Mouse (Mus musculus): Measurements from ENCODE around the gene Ccnb2.

The Ccnb2 gene

DNA sequence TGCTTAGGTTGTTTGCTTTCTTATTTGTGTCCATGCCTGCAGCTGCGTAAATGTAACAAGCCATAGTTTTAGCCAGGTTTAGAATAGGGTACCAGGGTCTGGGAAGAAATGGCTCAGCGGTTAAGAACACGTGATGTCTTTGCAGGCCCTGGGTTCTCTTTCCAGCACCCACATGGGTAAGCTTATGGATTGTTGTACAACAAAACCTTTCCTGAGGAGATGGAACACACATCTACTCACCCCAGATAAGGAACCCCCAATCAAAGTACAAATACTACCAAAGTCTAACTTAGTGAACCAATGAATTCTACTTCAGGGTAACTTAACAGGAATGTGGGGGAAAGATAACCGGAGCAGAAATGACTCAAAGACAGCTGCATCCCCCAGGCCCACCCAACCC, 36.9 kb downstream of the Ccnb2 start:
- DNase-seq (ENCODE audit: low read depth, low spot score) = no peak

GRCm38 (mm10) chr9:70383750-70384149, 37.6 kb downstream of the Ccnb2 start:
- no peak for DNase-seq (ENCODE audit: low read depth, low spot score)

GRCm38 (mm10) chr9:70382091-70382490, 39.3 kb downstream of the Ccnb2 start:
- no peak for DNase-seq (ENCODE audit: low read depth, low spot score)

- no peak for DNase-seq (ENCODE audit: low read depth, low spot score)
Observed at GRCm38 (mm10) chr9:70379502-70380467, 41.6 kb downstream of the Ccnb2 start.

DNA sequence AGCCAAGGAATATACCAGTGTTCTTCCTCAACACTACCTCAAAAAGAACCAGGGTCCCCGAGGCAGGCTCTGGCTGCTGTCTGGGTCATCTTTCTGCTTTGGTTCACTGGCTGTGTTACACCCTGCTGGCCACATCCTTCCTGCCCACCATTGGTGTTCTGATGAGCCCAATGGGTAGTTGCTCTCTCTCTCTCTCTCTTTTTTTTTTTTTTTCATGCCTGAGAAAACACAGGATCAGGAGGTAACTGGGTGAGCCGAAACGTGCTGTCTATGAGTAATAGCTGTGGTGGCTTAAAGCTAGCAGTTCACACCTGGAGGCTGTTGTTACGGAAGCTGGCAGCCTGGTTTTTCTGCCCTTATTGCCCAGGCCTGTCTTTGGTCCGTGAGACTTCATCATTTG, 49.7 kb downstream of the Ccnb2 start:
- DNase-seq (ENCODE audit: low read depth, low spot score) = no peak

DNA sequence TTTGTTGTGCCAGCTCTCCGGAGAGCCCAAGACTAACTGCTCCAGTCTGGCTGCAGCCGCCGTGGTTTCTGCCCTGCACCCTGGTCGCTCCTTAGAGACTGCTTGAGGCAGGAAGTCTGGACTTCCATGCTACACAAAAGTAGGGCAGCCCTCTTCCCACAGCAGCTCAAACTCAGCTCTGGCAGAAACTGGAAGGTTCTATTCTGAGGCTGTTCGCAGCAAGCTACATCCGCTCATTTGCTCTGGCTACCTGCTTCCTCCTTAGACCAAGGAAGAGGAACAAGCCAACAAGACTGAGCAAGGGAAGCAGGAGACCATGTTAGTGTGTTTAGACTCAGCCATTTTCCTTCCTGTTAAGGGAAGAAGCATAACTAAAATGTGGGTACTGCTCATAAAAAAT, 54.4 kb downstream of the Ccnb2 start:
- no peak for DNase-seq (ENCODE audit: low read depth, low spot score)

DNA sequence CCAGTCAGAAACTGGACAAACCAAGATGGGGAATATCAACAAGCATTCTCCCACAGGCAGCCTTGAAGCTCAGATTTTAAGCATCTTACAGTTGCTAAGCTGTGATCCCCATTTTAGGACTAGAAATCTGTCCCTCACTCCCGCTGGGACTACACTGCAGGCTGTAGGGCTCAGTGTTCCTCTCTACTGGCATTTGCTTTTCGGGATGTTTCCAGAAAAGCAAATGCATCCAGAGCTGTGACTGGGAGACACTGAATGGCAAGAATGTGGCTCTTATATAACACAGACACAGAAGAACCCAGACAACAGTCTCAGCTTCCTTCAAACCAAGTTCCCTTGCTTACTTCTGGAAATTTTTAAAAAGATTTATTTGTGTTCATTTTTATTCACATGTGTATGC, 55.4 kb downstream of the Ccnb2 start:
- DNase-seq (ENCODE audit: low read depth, low spot score) = no peak

DNA sequence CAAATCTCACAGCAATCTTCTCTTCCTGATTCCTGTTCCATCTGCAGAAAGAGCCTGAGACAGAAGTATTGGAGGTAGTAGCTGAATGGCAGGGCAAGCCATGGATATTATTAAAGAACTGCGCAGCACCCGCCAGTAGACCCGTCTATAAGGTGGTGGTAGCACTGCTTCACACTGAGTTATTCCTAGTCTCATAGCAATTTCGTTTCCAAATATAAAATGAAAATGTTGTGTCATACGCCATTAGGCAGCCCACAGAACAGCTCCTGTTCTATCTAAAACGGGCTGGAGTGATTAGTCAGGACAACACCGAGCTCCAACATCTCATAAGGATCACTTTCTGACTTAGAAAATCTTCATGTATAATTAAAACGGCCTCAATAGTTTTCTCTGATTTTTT, 56.6 kb downstream of the Ccnb2 start:
- DNase-seq (ENCODE audit: low read depth, low spot score) = no peak

GRCm38 (mm10) chr9:70359402-70360131, 61.8 kb downstream of the Ccnb2 start:
- no peak for DNase-seq (ENCODE audit: low read depth, low spot score)
